Mouse (Mus musculus): Measurements from ENCODE around the gene Gramd1b. TPM values are rescaled to one million over a fixed set of nuclear protein-coding genes. Genes with fewer than 3 reads are reported as not detected.

Gene Gramd1b
- polyA plus RNA-seq, 1 experiment from 2014 or later: 5.7 TPM

GRCm38 (mm10) chr9:40547876-40548275, 16.7 kb upstream of the Gramd1b start:
- no peaks in the 10 kb centered on the region for H3K36me3 ChIP-seq
- ATAC-seq (replicated peaks; ENCODE audit: insufficient number of reproducible peaks, insufficient read depth, low FRiP score, low read depth): no peak
- H3K27ac ChIP-seq: no peak overlapping the region
- peaks cover 8% of the 10 kb centered on the region for H3K4me1 ChIP-seq (replicated peaks)
- H3K27me3 ChIP-seq: no peaks in the 10 kb centered on the region
- H3K9me3 ChIP-seq (replicated peaks): no peaks in the 10 kb centered on the region
- no peak overlapping the region for H3K4me3 ChIP-seq
- peak overlapping the region; percentile 10; the same call in 1 of the 2 replicates for H3K4me2 ChIP-seq
- WGBS: 83% methylated on average over 5 of the region's 5 CpGs
- no peak overlapping the region for H3K9ac ChIP-seq

GRCm38 (mm10) chr9:40545193-40545592, 14.0 kb upstream of the Gramd1b start:
- Histone ChIP-seq H3K27ac (no peak overlapping the region), H3K4me2 (no peak overlapping the region), H3K4me3 (no peak overlapping the region), H3K9ac (no peak overlapping the region), H3K4me1 (replicated peaks) (peaks cover 8% of the 10 kb centered on the region), H3K27me3 (no peaks in the 10 kb centered on the region), H3K36me3 (no peaks in the 10 kb centered on the region), H3K9me3 (replicated peaks) (no peaks in the 10 kb centered on the region)
- no peak for ATAC-seq (replicated peaks; ENCODE audit: insufficient number of reproducible peaks, insufficient read depth, low FRiP score, low read depth)
- 86% methylated on average over 6 of the region's 6 CpGs for WGBS

- Histone ChIP-seq H3K4me2 (no peak overlapping the region), H3K27me3 (no peaks in the 10 kb centered on the region), H3K4me1 (replicated peaks) (peaks cover 5% of the 10 kb centered on the region), H3K27ac (no peak overlapping the region), H3K9me3 (replicated peaks) (no peaks in the 10 kb centered on the region), H3K4me3 (no peak overlapping the region), H3K9ac (no peak overlapping the region), H3K36me3 (no peaks in the 10 kb centered on the region)
- no peak for ATAC-seq (replicated peaks; ENCODE audit: insufficient number of reproducible peaks, insufficient read depth, low FRiP score, low read depth)
- 80% methylated on average over 8 of the region's 8 CpGs for WGBS
Observed at GRCm38 (mm10) chr9:40539588-40540140, 8.5 kb upstream of the Gramd1b start.

GRCm38 (mm10) chr9:40537708-40538105, 6.5 kb upstream of the Gramd1b start:
- Histone ChIP-seq H3K9ac (no peak overlapping the region), H3K4me1 (replicated peaks) (peaks cover 5% of the 10 kb centered on the region), H3K27ac (no peak overlapping the region), H3K4me2 (no peak overlapping the region), H3K36me3 (no peaks in the 10 kb centered on the region), H3K9me3 (replicated peaks) (no peaks in the 10 kb centered on the region), H3K4me3 (no peak overlapping the region), H3K27me3 (no peaks in the 10 kb centered on the region)
- 0 out of 2 replicates have a peak, but pooled peaks have one; percentile 50 for ATAC-seq (replicated peaks; ENCODE audit: insufficient number of reproducible peaks, insufficient read depth, low FRiP score, low read depth)
- WGBS: 29% methylated on average over 2 of the region's 2 CpGs

GRCm38 (mm10) chr9:40537044-40537707, 6.0 kb upstream of the Gramd1b start:
- Histone ChIP-seq H3K27ac (no peak overlapping the region), H3K36me3 (no peaks in the 10 kb centered on the region), H3K9me3 (replicated peaks) (no peaks in the 10 kb centered on the region), H3K9ac (no peak overlapping the region), H3K4me1 (replicated peaks) (peaks cover 5% of the 10 kb centered on the region), H3K4me3 (no peak overlapping the region), H3K4me2 (no peak overlapping the region), H3K27me3 (0 out of 2 replicates have a peak, but pooled peaks cover under 1% of the 10 kb centered on the region)
- ATAC-seq (replicated peaks; ENCODE audit: insufficient number of reproducible peaks, insufficient read depth, low FRiP score, low read depth): no peak
- 57% methylated on average over 3 of the region's 3 CpGs for WGBS

- peak overlapping the region; percentile 58 for H3K4me3 ChIP-seq
- H3K9me3 ChIP-seq (replicated peaks): no peaks in the 10 kb centered on the region
- peak overlapping the region; percentile 54 for H3K9ac ChIP-seq
- WGBS: 50% methylated on average over 8 of the region's 8 CpGs
- H3K27me3 ChIP-seq: peaks cover 24% of the 10 kb centered on the region; the same call in 1 of the 2 replicates
- no peak for ATAC-seq (replicated peaks; ENCODE audit: insufficient number of reproducible peaks, insufficient read depth, low FRiP score, low read depth)
- H3K4me1 ChIP-seq (replicated peaks): peaks cover 21% of the 10 kb centered on the region
- no peaks in the 10 kb centered on the region for H3K36me3 ChIP-seq
- no peak overlapping the region for H3K27ac ChIP-seq
- peak overlapping the region; percentile 86 for H3K4me2 ChIP-seq
Observed at GRCm38 (mm10) chr9:40530536-40530935, 647 bp downstream of the Gramd1b start.

GRCm38 (mm10) chr9:40528733-40529132, 2.5 kb downstream of the Gramd1b start:
- Histone ChIP-seq H3K9me3 (replicated peaks) (no peaks in the 10 kb centered on the region), H3K27me3 (peaks cover 24% of the 10 kb centered on the region; the same call in 1 of the 2 replicates), H3K9ac (no peak overlapping the region), H3K36me3 (no peaks in the 10 kb centered on the region), H3K4me1 (replicated peaks) (peaks cover 21% of the 10 kb centered on the region), H3K27ac (no peak overlapping the region), H3K4me3 (no peak overlapping the region), H3K4me2 (no peak overlapping the region)
- WGBS: 71% methylated on average over 4 of the region's 4 CpGs
- no peak for ATAC-seq (replicated peaks; ENCODE audit: insufficient number of reproducible peaks, insufficient read depth, low FRiP score, low read depth)

GRCm38 (mm10) chr9:40526928-40527327, 4.3 kb downstream of the Gramd1b start:
- no peak overlapping the region for H3K4me3 ChIP-seq
- 11% methylated on average over 3 of the region's 3 CpGs for WGBS
- no peaks in the 10 kb centered on the region for H3K9me3 ChIP-seq (replicated peaks)
- H3K36me3 ChIP-seq: no peaks in the 10 kb centered on the region
- no peak overlapping the region for H3K9ac ChIP-seq
- peak overlapping the region; percentile 8; the same call in 1 of the 2 replicates for H3K4me2 ChIP-seq
- no peak for ATAC-seq (replicated peaks; ENCODE audit: insufficient number of reproducible peaks, insufficient read depth, low FRiP score, low read depth)
- H3K27me3 ChIP-seq: peaks cover 21% of the 10 kb centered on the region; the same call in 1 of the 2 replicates
- peaks cover 21% of the 10 kb centered on the region for H3K4me1 ChIP-seq (replicated peaks)
- no peak overlapping the region for H3K27ac ChIP-seq

GRCm38 (mm10) chr9:40522156-40522555, 9.0 kb downstream of the Gramd1b start:
- H3K4me1 ChIP-seq (replicated peaks): peaks cover 7% of the 10 kb centered on the region
- ATAC-seq (replicated peaks; ENCODE audit: insufficient number of reproducible peaks, insufficient read depth, low FRiP score, low read depth): no peak
- no peaks in the 10 kb centered on the region for H3K27me3 ChIP-seq
- 64% methylated on average over 7 of the region's 7 CpGs for WGBS
- H3K9ac ChIP-seq: no peak overlapping the region
- H3K27ac ChIP-seq: no peak overlapping the region
- H3K4me3 ChIP-seq: no peak overlapping the region
- no peak overlapping the region for H3K4me2 ChIP-seq
- no peaks in the 10 kb centered on the region for H3K9me3 ChIP-seq (replicated peaks)
- no peaks in the 10 kb centered on the region for H3K36me3 ChIP-seq

- 79% methylated on average over 6 of the region's 6 CpGs for WGBS
- Histone ChIP-seq H3K4me3 (no peak overlapping the region), H3K36me3 (no peaks in the 10 kb centered on the region), H3K9me3 (replicated peaks) (no peaks in the 10 kb centered on the region), H3K9ac (no peak overlapping the region), H3K4me2 (no peak overlapping the region), H3K4me1 (replicated peaks) (no peaks in the 10 kb centered on the region), H3K27ac (no peak overlapping the region), H3K27me3 (no peaks in the 10 kb centered on the region)
- no peak for ATAC-seq (replicated peaks; ENCODE audit: insufficient number of reproducible peaks, insufficient read depth, low FRiP score, low read depth)
Observed at GRCm38 (mm10) chr9:40521097-40521496, 10.1 kb downstream of the Gramd1b start.

GRCm38 (mm10) chr9:40519294-40519693, 11.9 kb downstream of the Gramd1b start:
- Histone ChIP-seq H3K27me3 (no peaks in the 10 kb centered on the region), H3K4me3 (no peak overlapping the region), H3K36me3 (no peaks in the 10 kb centered on the region), H3K9me3 (replicated peaks) (no peaks in the 10 kb centered on the region), H3K27ac (no peak overlapping the region), H3K9ac (no peak overlapping the region), H3K4me1 (replicated peaks) (no peaks in the 10 kb centered on the region), H3K4me2 (no peak overlapping the region)
- no peak for ATAC-seq (replicated peaks; ENCODE audit: insufficient number of reproducible peaks, insufficient read depth, low FRiP score, low read depth)
- WGBS: 79% methylated on average over 3 of the region's 3 CpGs

GRCm38 (mm10) chr9:40511970-40512369, 19.2 kb downstream of the Gramd1b start:
- no peak for ATAC-seq (replicated peaks; ENCODE audit: insufficient number of reproducible peaks, insufficient read depth, low FRiP score, low read depth)
- 79% methylated on average over 2 of the region's 2 CpGs for WGBS
- no peaks in the 10 kb centered on the region for H3K9me3 ChIP-seq (replicated peaks)
- H3K36me3 ChIP-seq: no peaks in the 10 kb centered on the region
- H3K9ac ChIP-seq: no peak overlapping the region
- no peak overlapping the region for H3K27ac ChIP-seq
- H3K4me3 ChIP-seq: no peak overlapping the region
- no peak overlapping the region for H3K4me2 ChIP-seq
- H3K4me1 ChIP-seq (replicated peaks): no peaks in the 10 kb centered on the region
- no peaks in the 10 kb centered on the region for H3K27me3 ChIP-seq

All from heart, embryonic 15.5 days (tissue).